Mouse (Mus musculus) stomach, embryonic 15.5 days (tissue): Measurements from ENCODE around the gene Trappc10. TPM values are rescaled to one million over a fixed set of nuclear protein-coding genes. Genes with fewer than 3 reads are reported as not detected.

Experiments
- ATAC-seq: fragments of 200-750 bp; cut with Nextera tagmentation; 2 replicates; pipeline ENCODE4 v1.8.0; 2017; ENCODE audit warnings: low read depth, moderate number of reproducible peaks, moderate TSS enrichment; ENCODE audit not compliant: insufficient read depth, low FRiP score
- H3K27ac ChIP-seq: fragments of 300-500 bp; sonication (generic); 2 replicates; pipeline ENCODE4 v1.5.1; 2015; ENCODE audit warnings: mild to moderate bottlenecking, inconsistent platforms
- H3K27me3 ChIP-seq: fragments of 300-500 bp; sonication (generic); replicated peaks from 2 replicates; pipeline ENCODE4 v1.6.1; 2015; ENCODE audit warnings: inconsistent platforms
- H3K36me3 ChIP-seq: fragments of 300-500 bp; sonication (generic); 2 replicates; pipeline ENCODE4 v1.6.1; 2015; ENCODE audit warnings: inconsistent platforms
- H3K4me1 ChIP-seq: fragments of 300-500 bp; sonication (generic); 2 replicates; pipeline ENCODE4 v1.6.1; 2015; ENCODE audit warnings: inconsistent platforms
- H3K4me2 ChIP-seq: fragments of 300-500 bp; sonication (generic); 2 replicates; pipeline ENCODE4 v1.6.1; 2015; ENCODE audit warnings: mild to moderate bottlenecking, inconsistent platforms
- H3K4me3 ChIP-seq: fragments of 300-500 bp; sonication (generic); replicated peaks from 2 replicates; pipeline ENCODE4 v1.5.1; 2015; ENCODE audit warnings: inconsistent platforms
- H3K9ac ChIP-seq: fragments of 300-500 bp; sonication (generic); 2 replicates; pipeline ENCODE4 v1.6.1; 2015; ENCODE audit warnings: inconsistent platforms
- H3K9me3 ChIP-seq: fragments of 300-500 bp; sonication (generic); 2 replicates; pipeline ENCODE4 v1.6.1; 2016; ENCODE audit warnings: inconsistent platforms
- WGBS: fragments of 180-500 bp; shearing (Covaris S2); methylation state at CpG from one replicate; pipeline ENCODE4 v1.1.7; 2015; 5-methylcytosine and 5-hydroxymethylcytosine counted together
- polyA plus RNA-seq: library from polyadenylated mRNA; unstranded; fragments of >200 nt; fragmentation: Nextera tagmentation; extraction: Ambion mirVana; gene quantifications from 2 replicates; pipeline ENCODE4 v1.2.1, GENCODE M21; 2015

Gene Trappc10
- polyA plus RNA-seq, 1 experiment from 2014 or later, result 15.6 TPM

DNA sequence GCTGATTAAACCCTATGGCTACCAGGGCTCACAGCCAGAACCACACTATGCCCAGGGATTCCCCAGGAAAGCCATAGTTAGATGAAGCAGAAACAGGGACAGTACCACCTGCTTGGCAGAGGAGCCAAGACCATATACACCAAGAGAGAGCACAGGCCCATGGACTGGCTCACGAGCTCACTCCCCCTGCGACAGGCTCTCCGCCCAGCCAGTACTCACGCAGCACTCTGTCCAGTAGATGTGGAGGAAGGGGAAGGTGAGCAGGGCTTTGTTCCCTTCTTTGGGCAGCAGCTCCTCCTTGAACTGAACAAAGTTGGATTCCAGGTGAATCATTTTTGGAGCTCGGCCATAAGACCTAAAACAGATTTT is 15.9 kb downstream of the Trappc10 start:
- Histone ChIP-seq H3K4me2 (no peak overlapping the region), H3K27me3 (no peaks in the 10 kb centered on the region), H3K36me3 (peaks cover 3% of the 10 kb centered on the region; the same call in 1 of the 2 replicates), H3K9ac (no peak overlapping the region), H3K4me3 (no peak overlapping the region), H3K4me1 (0 out of 2 replicates have a peak, but pooled peaks cover 2% of the 10 kb centered on the region), H3K27ac (no peak overlapping the region), H3K9me3 (no peaks in the 10 kb centered on the region)
- ATAC-seq, result no peak; the same call in 1 of the 2 replicates
- 90% methylated on average over 5 of the region's 5 CpGs for WGBS

DNA sequence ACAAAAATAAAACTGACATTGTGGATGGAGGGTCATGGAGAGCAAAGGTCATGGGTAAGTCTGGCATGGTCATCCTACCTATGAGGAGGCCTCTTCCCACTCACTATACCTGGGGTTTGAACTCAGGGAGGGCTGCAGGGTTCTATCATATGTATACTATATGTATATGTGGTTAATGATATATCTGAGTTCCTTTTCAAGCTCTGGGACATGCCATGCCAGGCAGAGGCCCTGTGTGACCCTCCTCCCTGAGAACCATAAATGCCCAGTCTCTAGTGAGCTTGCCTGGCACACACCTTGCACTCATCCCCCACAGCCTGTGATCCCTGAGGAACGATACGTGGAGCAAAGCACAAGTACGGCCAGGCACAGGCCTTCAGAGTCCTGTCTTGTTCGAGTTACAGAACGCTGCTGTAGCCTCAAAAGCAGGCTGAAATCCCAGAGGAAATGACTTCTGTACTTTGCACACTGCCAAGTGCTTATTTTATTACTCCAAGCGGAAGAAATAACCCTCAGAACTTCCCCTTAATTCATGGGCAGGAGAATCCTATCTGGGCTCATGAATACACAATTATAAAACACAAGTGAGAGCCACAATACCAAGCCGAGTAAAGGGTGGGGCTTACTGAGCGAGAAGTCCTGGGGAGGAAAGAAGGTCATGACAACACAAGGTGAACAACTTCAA is 16.4 kb downstream of the Trappc10 start:
- H3K4me1 ChIP-seq, result 0 out of 2 replicates have a peak, but pooled peaks cover 2% of the 10 kb centered on the region
- WGBS, result 87% methylated on average over 8 of the region's 8 CpGs
- H3K27ac ChIP-seq, result no peak overlapping the region
- H3K4me2 ChIP-seq, result no peak overlapping the region
- peaks cover 3% of the 10 kb centered on the region; the same call in 1 of the 2 replicates for H3K36me3 ChIP-seq
- no peaks in the 10 kb centered on the region for H3K27me3 ChIP-seq
- no peak overlapping the region for H3K4me3 ChIP-seq
- H3K9ac ChIP-seq, result no peak overlapping the region
- no peaks in the 10 kb centered on the region for H3K9me3 ChIP-seq
- no peak for ATAC-seq

DNA sequence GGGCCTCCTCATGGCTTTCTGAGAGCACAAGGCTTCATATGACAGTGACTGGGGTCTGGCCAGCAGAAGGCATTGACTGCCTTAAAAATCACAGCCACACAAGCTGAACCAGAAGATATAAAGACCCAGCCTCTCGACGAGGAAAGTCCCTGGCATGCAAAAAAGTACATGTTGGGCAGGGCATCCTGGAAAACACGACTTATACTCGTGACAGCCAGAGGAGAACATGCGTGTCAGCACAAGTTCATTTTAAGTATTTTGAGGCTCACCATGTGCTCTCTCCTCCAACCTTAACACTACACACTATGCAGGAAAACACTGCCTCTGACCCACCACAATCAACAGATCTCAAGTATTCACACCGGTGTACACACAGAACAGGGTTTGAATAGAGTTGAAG is 20.3 kb downstream of the Trappc10 start:
- no peaks in the 10 kb centered on the region for H3K9me3 ChIP-seq
- 84% methylated on average over 6 of the region's 6 CpGs for WGBS
- ATAC-seq, result no peak
- no peaks in the 10 kb centered on the region for H3K4me1 ChIP-seq
- no peak overlapping the region for H3K27ac ChIP-seq
- H3K4me2 ChIP-seq, result no peak overlapping the region
- H3K27me3 ChIP-seq, result no peaks in the 10 kb centered on the region
- H3K36me3 ChIP-seq, result peaks cover 9% of the 10 kb centered on the region; the same call in 1 of the 2 replicates
- H3K4me3 ChIP-seq, result no peak overlapping the region
- no peak overlapping the region for H3K9ac ChIP-seq

DNA sequence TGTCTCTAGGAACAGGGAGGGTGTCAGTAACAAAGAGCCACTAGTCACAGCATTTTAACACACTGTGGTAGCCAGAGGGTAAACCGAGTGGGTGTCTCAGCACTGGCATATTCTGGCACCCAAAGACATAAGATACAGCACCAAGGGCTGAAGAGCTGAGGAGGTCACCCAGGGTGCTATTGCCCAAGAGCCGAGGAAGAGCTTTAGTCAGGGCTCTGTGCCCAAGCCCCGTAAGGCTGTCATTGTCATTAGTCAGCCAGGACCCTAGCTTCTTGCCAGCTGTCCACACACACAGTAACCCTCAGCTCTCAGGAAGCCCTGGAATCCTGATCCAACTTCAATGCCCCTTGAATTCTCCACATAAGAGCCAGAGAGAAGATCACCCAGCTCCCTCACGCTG is 21.5 kb downstream of the Trappc10 start:
- no peak overlapping the region for H3K4me2 ChIP-seq
- no peaks in the 10 kb centered on the region for H3K27me3 ChIP-seq
- no peak for ATAC-seq
- H3K27ac ChIP-seq, result no peak overlapping the region
- WGBS, result 80% methylated on average over 4 of the region's 4 CpGs
- H3K9me3 ChIP-seq, result no peaks in the 10 kb centered on the region
- peaks cover 15% of the 10 kb centered on the region; the same call in 1 of the 2 replicates for H3K36me3 ChIP-seq
- H3K9ac ChIP-seq, result no peak overlapping the region
- H3K4me3 ChIP-seq, result no peak overlapping the region
- H3K4me1 ChIP-seq, result no peaks in the 10 kb centered on the region

DNA sequence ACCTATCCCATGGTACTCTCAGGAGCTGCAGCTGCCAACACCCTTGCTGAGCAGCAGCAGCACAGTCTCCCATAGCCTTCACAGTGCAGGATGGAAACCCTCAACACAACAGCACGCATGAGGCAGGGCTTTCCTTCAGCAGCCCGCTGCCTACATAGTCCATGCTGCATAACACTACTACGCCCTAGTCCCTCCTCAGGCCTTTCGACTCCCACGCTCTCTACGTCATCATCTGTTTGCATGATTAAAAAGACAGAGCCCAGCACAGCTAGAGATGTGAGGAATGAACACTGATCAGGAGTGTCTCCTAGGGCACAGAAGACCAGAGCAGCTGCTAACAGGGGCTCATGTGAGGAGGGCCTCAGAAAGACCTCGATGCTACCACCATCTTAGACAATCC is 23.1 kb downstream of the Trappc10 start:
- Histone ChIP-seq H3K9me3 (no peaks in the 10 kb centered on the region), H3K27me3 (no peaks in the 10 kb centered on the region), H3K9ac (no peak overlapping the region), H3K36me3 (peaks cover 17% of the 10 kb centered on the region; the same call in 1 of the 2 replicates), H3K4me2 (no peak overlapping the region), H3K4me1 (no peaks in the 10 kb centered on the region), H3K4me3 (no peak overlapping the region), H3K27ac (no peak overlapping the region)
- WGBS, result 89% methylated on average over 7 of the region's 7 CpGs
- ATAC-seq, result no peak

DNA sequence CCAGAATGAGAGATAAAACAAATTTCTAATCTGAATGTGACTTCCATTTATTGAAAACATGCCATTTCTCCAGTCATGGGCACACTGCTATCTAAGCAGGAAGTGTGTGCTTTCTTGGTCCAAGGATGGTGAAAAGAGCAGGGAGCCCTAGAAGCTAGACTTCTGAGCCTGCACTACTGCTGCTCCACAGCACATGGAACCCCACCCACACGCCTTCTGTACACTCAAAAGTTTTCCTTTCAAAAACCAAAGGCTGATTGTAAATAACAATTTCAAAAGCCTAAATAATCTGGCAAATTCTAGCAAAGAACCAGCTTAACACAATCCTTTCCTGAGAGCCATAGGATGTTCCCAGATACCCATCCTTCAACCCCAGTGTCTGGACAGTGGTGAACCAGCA is 24.9 kb downstream of the Trappc10 start:
- 86% methylated on average over 1 of the region's 1 CpGs for WGBS
- H3K27ac ChIP-seq, result no peak overlapping the region
- no peaks in the 10 kb centered on the region for H3K9me3 ChIP-seq
- H3K4me1 ChIP-seq, result no peaks in the 10 kb centered on the region
- H3K9ac ChIP-seq, result no peak overlapping the region
- H3K4me2 ChIP-seq, result no peak overlapping the region
- no peaks in the 10 kb centered on the region for H3K27me3 ChIP-seq
- ATAC-seq, result no peak
- H3K4me3 ChIP-seq, result no peak overlapping the region
- peaks cover 20% of the 10 kb centered on the region; the same call in 1 of the 2 replicates for H3K36me3 ChIP-seq

GRCm38 (mm10) chr10:78218576-78218975 is 25.9 kb downstream of the Trappc10 start:
- no peaks in the 10 kb centered on the region for H3K27me3 ChIP-seq
- WGBS, result 87% methylated on average over 6 of the region's 6 CpGs
- H3K4me3 ChIP-seq, result no peak overlapping the region
- H3K9me3 ChIP-seq, result no peaks in the 10 kb centered on the region
- H3K27ac ChIP-seq, result no peak overlapping the region
- no peak overlapping the region for H3K9ac ChIP-seq
- H3K4me2 ChIP-seq, result no peak overlapping the region
- ATAC-seq, result no peak
- H3K36me3 ChIP-seq, result peaks cover 29% of the 10 kb centered on the region; the same call in 1 of the 2 replicates
- H3K4me1 ChIP-seq, result no peaks in the 10 kb centered on the region

- peak; percentile 92 for ATAC-seq
- WGBS, result 66% methylated on average over 6 of the region's 6 CpGs
- H3K9me3 ChIP-seq, result no peaks in the 10 kb centered on the region
- no peak overlapping the region for H3K4me2 ChIP-seq
- H3K27ac ChIP-seq, result no peak overlapping the region
- H3K4me3 ChIP-seq, result no peak overlapping the region
- no peak overlapping the region for H3K9ac ChIP-seq
- peaks cover 35% of the 10 kb centered on the region; the same call in 1 of the 2 replicates for H3K36me3 ChIP-seq
- H3K27me3 ChIP-seq, result no peaks in the 10 kb centered on the region
- no peaks in the 10 kb centered on the region for H3K4me1 ChIP-seq
Measured at GRCm38 (mm10) chr10:78216376-78217083, 27.9 kb downstream of the Trappc10 start.

- H3K36me3 ChIP-seq, result peaks cover 43% of the 10 kb centered on the region
- no peak for ATAC-seq
- no peak overlapping the region for H3K4me3 ChIP-seq
Measured at GRCm38 (mm10) chr10:78214371-78214770, 30.1 kb downstream of the Trappc10 start.

DNA sequence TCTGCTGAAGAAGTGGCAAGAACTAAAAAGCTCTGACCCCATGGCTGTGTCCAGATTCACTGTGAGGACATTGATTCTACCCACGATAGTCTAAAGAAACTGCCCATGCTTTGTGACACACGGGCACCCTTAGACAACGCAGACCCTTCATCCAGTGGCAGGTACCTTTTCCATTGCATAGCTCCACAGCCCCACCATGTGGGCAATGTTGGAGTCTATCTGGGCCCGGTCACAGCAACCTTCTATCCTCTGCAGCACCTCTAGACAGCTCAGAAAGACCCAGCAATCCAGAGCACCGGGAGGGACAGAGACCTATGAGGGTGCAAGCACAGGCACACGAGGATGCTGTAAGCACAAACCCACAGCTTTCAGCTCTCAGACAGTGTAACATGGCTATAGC is 33.1 kb downstream of the Trappc10 start:
- Histone ChIP-seq H3K4me3 (no peak overlapping the region), H3K27me3 (no peaks in the 10 kb centered on the region)
- 66% methylated on average over 6 of the region's 6 CpGs for WGBS

More at GRCm38 (mm10) chr10:78214371-78214770, 30.1 kb downstream of the Trappc10 start:
- Histone ChIP-seq H3K4me2 (no peak overlapping the region), H3K27ac (no peak overlapping the region), H3K9ac (no peak overlapping the region), H3K4me1 (no peaks in the 10 kb centered on the region), H3K27me3 (no peaks in the 10 kb centered on the region), H3K9me3 (no peaks in the 10 kb centered on the region)
- WGBS, result 95% methylated on average over 9 of the region's 9 CpGs

DNA sequence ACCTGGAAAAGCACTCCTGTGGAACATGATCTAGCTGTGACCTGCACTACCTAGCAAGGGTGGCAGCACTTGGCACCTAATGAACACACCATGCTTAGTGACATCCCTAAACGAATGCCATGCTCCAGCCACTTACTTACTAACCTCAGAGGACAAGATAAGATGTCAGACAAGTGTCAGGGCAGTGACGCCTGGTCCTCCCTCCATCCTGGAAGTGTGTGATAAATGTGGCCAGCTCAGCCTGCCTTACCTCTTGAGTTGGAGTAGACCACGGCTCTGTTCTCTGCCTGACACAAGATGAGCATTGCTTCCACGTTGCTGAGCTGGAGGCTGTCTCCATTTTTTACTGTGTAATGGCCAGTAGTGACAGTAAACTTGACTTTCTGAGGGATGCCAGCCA is 43.3 kb downstream of the Trappc10 start:
- Histone ChIP-seq H3K27me3 (no peaks in the 10 kb centered on the region), H3K9ac (no peak overlapping the region), H3K4me1 (no peaks in the 10 kb centered on the region), H3K9me3 (no peaks in the 10 kb centered on the region), H3K36me3 (peaks cover 70% of the 10 kb centered on the region), H3K4me2 (no peak overlapping the region), H3K27ac (no peak overlapping the region), H3K4me3 (no peak overlapping the region)
- peak; percentile 23; the same call in 1 of the 2 replicates for ATAC-seq
- 81% methylated on average over 4 of the region's 4 CpGs for WGBS

More for the DNA sequence above, 33.1 kb downstream of the Trappc10 start:
- no peaks in the 10 kb centered on the region for H3K4me1 ChIP-seq
- H3K9me3 ChIP-seq, result no peaks in the 10 kb centered on the region
- H3K4me2 ChIP-seq, result no peak overlapping the region
- H3K36me3 ChIP-seq, result peaks cover 34% of the 10 kb centered on the region
- no peak for ATAC-seq
- H3K9ac ChIP-seq, result no peak overlapping the region
- H3K27ac ChIP-seq, result no peak overlapping the region

DNA sequence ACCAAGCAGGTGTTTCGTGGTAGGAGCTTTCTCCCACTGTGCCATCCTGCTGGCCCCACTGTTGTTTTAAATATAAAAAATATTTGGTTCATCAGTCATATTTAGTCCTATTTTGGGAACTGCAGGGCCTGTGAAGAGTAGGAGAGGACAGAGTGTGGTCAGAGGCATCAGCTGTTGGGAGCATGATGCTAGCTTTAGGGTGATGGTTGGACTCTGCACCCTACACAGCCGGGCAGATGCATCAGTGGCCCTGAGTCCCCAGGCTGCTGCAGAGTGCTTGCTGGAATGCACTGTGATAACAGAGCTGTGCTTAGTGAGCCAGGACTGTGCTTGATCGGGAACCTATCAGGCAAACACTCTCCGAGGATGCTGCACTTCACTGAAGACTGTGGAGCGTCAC is 51.5 kb downstream of the Trappc10 start:
- Histone ChIP-seq H3K27me3 (no peaks in the 10 kb centered on the region), H3K9me3 (no peaks in the 10 kb centered on the region), H3K27ac (no peak overlapping the region), H3K4me2 (no peak overlapping the region), H3K4me1 (no peaks in the 10 kb centered on the region), H3K4me3 (no peak overlapping the region), H3K9ac (no peak overlapping the region), H3K36me3 (peaks cover 65% of the 10 kb centered on the region)
- ATAC-seq, result no peak
- WGBS, result 92% methylated on average over 5 of the region's 5 CpGs
